Mouse (Mus musculus) thymus, postnatal 25 days (tissue): ENCODE results near the gene Stk10.

Source experiments
- DNase-seq: peaks from one replicate; pipeline ENCODE4 v3.0.0; 2022

The Stk10 gene

DNA sequence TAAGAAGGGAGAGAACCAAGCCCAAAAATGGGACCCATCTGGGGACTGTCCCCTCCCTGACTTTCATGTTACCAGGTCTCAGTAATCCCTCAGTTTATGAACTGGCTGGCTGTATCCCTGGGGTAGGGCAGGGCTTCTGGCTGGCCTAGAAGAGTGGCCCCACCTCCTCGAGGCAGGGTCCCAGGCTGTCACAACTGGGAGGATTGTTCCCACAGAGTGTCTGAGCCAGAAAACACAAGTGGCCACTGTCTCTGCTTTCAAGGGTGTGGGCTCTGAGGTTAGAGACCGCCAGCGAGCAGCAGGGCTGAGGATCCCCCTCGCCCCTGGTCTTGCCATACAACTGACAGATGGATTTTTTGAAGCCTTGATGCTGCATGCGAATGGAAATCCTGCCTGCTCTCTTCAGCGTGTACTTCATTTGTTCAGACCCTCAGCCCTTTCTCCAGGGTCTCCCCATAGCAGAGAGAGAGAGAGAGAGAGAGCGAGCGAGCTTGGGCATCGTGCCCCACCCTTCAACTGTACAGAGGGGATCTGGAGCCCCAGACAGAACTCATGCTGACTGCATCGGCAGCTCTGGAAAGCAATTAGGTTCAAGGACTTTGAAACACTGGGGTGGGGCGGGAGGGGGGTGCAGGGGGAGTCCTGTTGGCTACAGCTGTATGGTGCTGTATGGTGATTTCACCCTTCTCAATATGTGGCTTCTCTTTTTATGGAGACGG, 18.6 kb downstream of the Stk10 start:
- DNase-seq: no peak

GRCm38 (mm10) chr11:32552401-32553090, 19.4 kb downstream of the Stk10 start:
- DNase-seq: no peak

DNA sequence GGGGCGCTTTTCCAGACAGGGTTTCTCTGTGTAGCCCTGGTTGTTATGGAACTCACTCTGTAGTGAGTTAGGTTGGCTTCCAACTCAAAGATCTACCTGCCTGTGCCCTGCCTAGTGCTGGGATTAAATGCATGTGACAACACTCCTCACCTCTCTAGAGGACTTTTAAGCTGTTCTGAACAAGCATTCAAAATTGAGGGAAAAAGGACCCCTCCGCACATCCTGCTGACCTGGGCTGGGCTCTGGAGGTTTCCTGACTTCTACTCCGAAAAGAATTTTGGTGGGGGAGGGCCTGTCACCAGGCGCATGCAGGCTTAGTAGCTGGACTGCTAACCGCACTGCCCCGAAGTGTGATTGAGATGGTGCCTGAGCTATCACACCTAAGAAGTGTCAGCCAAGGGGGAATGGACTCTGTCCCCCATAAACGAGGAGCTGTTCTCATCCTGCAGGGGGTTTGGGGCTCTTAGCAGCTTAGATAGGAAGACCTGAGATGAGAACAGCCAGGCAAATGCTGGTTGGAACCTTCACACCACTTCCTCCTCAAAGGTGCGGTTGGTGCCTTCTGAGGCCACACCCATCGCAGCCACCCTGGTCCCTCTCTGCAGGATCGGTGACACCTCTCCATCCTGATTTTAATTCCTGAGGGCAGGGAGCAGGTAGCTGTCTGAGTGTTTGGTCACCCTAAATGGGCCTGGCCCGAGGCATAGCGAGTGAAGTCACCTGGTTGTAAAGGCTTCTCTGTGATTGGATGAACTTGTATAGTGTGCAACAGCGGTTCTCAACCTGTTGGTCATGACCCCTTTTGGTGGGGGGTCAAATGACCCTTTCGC, 20.4 kb downstream of the Stk10 start:
- peak; percentile 62 for DNase-seq

- DNase-seq: no peak
Observed at GRCm38 (mm10) chr11:32554141-32555091, 21.3 kb downstream of the Stk10 start.

- no peak for DNase-seq
Observed at GRCm38 (mm10) chr11:32555103-32555689, 22.1 kb downstream of the Stk10 start.

- DNase-seq: no peak
Observed at GRCm38 (mm10) chr11:32556333-32556990, 23.4 kb downstream of the Stk10 start.

GRCm38 (mm10) chr11:32558026-32558425, 24.9 kb downstream of the Stk10 start:
- DNase-seq: no peak

- DNase-seq: peak; percentile 66
Observed at GRCm38 (mm10) chr11:32558677-32559076, 25.6 kb downstream of the Stk10 start.

DNA sequence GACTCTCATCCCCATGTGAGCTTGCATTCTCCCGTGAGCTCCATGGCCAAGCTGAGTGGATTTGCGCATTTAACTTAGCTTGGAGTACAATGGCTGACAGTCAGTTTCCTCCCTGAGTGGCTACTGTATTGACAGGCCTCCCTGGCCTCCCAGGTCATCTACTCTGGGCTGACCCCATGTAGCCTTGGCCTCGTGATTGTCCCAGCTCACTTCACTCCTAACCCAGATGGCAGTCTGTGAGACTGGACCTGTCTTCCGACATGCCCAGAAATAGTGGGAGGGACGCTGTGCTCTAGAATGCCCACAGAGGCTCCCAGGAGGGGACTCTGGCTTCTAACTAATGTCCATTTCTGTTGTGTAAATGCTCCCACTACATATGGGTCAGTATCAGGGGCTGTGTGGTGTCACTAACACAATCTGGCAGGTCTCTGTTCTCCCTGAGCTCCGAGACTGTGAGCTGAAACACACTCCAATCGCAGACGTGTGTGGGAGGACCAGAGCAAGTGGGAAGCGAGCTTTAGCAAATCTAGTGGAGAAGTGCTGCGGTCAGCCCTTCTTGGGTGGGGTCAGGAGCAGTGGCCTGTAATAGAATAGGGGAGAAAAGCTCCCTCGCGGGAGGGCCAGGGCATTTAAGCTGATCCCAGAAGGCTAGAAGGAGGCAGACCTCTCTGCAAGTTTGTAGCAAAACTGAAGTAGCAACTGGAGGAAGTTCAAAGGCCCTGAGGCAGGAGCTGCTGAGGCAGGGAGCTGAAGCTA, 27.1 kb downstream of the Stk10 start:
- no peak for DNase-seq

GRCm38 (mm10) chr11:32561465-32562355, 28.6 kb downstream of the Stk10 start:
- DNase-seq: no peak

- no peak for DNase-seq
Observed at GRCm38 (mm10) chr11:32562706-32563105, 29.6 kb downstream of the Stk10 start.

DNA sequence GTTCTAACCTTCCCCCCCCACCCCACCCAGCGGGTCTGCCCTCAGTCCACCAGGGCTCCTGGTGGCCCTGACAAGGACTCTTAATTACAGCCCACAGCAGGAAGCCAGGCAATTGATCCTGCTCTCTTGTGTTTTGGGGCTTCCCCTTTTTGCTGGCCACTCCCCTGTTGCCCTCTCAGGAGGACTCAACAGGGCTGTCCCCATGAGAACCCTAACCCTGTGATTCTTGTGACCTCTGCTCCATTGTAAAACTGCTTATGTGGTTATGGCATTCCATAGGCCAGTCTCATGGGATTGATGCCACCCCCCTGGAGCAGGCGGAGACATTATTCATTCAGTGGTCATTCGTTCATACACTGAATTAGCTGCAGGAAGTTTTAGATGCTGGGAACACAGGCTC, 30.6 kb downstream of the Stk10 start:
- DNase-seq: no peak

DNA sequence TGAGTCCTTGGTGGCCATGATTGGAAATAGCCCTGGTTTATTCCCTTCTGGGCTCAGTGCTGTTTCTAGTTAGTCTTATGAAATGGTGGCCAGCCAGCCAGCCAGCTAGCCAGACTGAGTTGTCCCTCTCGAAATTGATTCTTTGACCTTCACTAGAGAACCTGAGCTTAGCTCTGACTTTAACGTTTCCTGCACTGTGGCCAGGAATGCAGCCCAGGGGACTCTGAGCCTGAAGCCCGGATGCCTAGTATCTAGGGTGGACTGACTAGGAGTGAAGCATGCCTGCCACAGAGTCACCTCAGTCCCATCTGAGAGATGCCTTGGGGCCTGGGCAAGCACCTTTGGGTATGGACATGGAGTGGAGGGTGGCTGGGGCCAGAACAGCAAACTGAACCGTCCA, 31.5 kb downstream of the Stk10 start:
- no peak for DNase-seq

DNA sequence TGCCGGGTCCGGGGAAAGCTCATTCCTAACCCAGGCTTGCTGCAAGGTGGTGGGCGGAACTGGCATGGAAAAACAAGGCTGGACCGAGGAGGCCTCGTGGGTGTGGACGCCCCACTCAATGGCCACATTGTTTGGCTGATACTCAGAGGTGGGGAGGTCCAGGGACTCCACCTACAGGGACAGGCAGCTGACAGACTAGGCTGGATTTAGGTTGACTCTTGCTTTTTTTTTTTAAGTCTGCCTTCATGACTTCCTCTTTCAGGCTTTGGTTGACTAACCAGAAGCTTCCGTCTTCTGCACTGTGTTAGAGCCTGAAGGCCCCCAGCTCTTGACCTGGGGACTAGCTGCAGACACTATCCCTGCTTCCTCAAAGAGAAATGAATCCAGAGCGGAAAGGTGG, 32.0 kb downstream of the Stk10 start:
- no peak for DNase-seq

- DNase-seq: no peak
Observed at GRCm38 (mm10) chr11:32566184-32566583, 33.1 kb downstream of the Stk10 start.

DNA sequence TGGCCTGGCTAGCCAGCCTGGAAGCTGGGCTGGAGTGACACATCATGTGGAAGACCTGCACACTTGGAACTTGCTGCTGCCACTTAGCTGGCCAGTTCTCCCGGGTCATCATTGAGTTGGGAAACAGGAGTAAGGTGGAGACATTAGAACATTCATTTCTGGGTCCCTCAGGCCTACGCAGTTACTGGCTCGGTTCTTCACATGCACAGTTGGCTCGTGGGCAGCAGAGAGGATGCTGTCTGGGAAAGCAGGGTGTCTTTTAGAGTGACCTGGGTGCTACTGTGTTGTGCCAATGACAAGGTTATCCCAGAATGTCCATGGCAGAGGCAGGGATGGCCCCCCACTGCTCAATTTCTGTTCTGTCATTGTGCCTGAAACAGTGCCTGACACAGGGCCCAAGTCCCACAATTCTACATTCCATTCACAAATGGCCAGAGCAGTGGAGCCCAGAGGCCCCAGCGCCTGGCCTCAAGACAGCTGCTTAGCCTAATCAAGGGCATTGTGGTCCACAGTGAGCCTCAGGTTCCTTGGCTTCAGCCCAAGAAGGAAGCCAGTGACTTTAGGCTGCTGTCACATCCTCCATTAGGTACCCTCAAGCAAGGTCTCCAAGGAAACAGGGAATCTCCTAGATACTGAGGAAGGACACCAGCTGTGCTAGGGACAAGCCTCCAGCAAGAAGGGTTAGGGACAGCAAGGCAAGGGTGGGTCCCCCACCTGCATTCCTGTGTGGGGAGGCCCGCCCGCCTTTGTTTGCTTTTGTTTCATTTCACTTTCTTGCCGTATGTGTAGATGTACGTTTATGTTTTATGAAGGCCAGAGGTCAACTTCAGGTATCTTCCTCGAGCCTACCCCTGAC, 34.1 kb downstream of the Stk10 start:
- no peak for DNase-seq

- no peak for DNase-seq
Observed at GRCm38 (mm10) chr11:32568060-32568459, 35.0 kb downstream of the Stk10 start.

DNA sequence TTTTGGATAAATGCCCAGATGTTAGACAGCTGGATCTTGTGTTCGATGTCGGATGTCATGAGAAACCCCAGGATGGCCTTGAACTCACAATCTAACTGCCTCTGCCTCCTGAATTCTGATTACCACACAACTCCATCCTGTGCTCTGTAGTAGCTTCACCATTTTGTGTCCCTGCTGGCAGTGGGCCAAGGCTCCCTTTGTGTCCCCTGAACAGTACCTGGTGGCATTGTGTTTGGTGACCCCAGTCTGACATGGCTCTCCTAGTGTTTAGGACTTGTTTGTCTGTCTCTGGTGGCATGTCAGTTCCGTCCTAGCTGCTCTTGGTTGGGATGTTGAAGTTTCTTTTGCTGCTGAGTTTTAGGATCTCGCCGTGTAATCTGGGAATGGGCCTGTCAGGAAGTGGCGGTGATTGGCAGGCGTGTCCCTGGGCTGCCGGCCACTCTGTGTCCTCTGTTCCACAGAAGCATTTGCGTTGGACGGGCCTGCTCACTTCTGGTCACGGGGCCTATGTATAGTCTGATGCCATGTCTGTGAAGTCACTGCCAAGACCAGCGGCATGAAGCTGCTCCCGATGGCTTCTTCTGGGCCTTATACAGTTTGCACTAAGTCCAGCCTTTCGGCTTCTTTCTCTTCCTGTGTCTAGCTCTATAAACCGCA, 35.7 kb downstream of the Stk10 start:
- no peak for DNase-seq
